Mouse (Mus musculus) spleen, adult 2 months (tissue): Measurements from ENCODE around the gene Mn1.

Source experiments
- CTCF ChIP-seq: fragments of 200-500 bp; IDR thresholded peaks from 2 replicates; pipeline ENCODE4 v1.5.1; 2011; ENCODE audit warnings: mild to moderate bottlenecking, inconsistent platforms; ENCODE audit not compliant: insufficient read depth, insufficient read length, insufficient replicate concordance; ENCODE audit errors: extremely low read depth
- POLR2A ChIP-seq: fragments of 200-500 bp; IDR thresholded peaks from 2 replicates; pipeline ENCODE4 v1.6.1; 2011; ENCODE audit warnings: low read depth, low read length, inconsistent platforms

- no peak for TF ChIP-seq CTCF
- no peak for TF ChIP-seq POLR2A
Measured at GRCm38 (mm10) chr5:111401879-111402650, 15.1 kb upstream of the Mn1 start.
